Mouse (Mus musculus): ENCODE data around the gene Itfg1.

- no peak for TF ChIP-seq EP300 (IDR thresholded peaks at IDR 0.05; ENCODE audit: low read depth)
- no peak for TF ChIP-seq CTCF (IDR thresholded peaks at IDR 0.05; ENCODE audit: low read depth)
Observed at GRCm38 (mm10) chr8:85785506-85785905, 55.2 kb downstream of the Itfg1 start.

Data from liver, embryonic 14.5 days (tissue).